Mouse (Mus musculus): ENCODE results near the gene Scaf4.

DNA sequence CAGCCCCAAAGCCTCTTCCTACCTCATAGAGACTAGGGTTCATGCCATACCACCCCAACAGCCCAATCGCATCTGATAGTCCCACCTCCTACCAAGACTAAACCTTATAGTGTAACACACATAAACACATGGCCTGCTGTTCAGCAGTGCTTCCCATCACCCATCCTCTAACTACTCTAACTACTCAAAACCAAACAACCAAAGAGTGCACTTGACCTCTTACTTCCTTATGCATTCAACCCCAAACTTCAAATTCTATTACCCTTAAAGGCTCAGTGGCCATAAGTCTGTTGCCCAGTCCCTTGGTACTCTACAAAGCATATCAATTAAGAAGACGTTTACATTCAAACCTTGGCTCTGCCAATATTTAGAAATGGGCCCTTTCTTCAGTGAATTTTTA lies 3.8 kb downstream of the Scaf4 start:
- TF ChIP-seq CTCF (IDR thresholded peaks at IDR 0.05; ENCODE audit: low read depth) (no peak), EP300 (IDR thresholded peaks at IDR 0.05; ENCODE audit: low read depth) (no peak)
